Mouse (Mus musculus): ENCODE results near the gene Tmem201. TPM values are rescaled to one million over a fixed set of nuclear protein-coding genes. Genes with fewer than 3 reads are reported as not detected.

The Tmem201 gene
- polyA plus RNA-seq, 1 experiment from 2014 or later, result 35.1 TPM

DNA sequence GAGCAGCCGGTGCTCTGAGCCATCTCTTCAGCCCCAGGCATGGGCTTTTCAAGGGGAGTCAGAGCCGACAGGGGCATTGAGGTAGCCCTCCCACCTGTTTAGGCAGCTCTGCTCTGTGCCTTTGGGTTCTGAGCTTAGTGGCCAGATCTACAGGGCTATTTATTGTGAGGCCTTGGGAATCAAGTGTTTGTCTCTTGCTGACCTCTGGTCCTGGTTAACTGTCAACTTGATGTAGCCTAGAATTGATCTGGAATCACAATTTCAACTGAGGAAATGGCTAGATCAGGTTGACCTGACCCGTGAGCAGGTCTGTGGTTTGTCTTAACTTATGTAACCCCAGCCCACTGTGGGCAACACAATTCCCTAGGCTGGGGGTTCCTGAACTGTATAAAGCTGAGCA, 23.3 kb downstream of the Tmem201 start:
- H3K4me2 ChIP-seq (ENCODE audit: low read depth, low read length), result no peak overlapping the region
- H3K27ac ChIP-seq (ENCODE audit: low read depth, low read length), result no peak overlapping the region
- peaks cover 32% of the 10 kb centered on the region for H3K36me3 ChIP-seq (ENCODE audit: control insufficient read depth, insufficient read depth, low read length)
- no peaks in the 10 kb centered on the region for H3K4me1 ChIP-seq (ENCODE audit: control insufficient read depth, insufficient read depth, low read length)
- 85% methylated on average over 3 of the region's 3 CpGs for WGBS
- H3K9ac ChIP-seq (replicated peaks; ENCODE audit: low read depth, low read length), result no peak overlapping the region
- no peaks in the 10 kb centered on the region for H3K27me3 ChIP-seq (ENCODE audit: control insufficient read depth, insufficient read depth, low read length)
- no peaks in the 10 kb centered on the region for H3K9me3 ChIP-seq (ENCODE audit: control insufficient read depth, low read length)
- ATAC-seq (ENCODE audit: low read depth), result no peak
- H3K4me3 ChIP-seq (ENCODE audit: low read depth, low read length), result no peak overlapping the region

DNA sequence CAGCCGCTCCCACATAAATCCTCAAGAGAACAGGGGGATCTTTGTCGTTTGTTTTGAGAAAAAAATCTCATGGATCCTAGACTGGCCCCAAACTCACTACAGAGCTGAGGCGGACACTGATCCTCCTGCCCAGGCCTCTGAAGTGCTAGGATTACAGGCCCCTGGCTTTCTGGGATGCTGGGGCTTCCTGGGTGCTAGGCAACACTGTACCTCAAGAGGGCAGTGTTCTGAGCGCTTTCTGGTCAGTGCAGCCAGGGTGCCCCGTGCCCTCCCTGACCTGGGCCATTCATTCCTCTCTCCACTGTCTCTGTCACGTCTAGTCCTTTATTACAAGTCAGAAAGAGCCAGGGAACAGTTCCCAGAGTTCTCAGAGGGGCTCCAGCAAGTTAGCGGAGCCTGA, 25.9 kb downstream of the Tmem201 start:
- H3K4me3 ChIP-seq (ENCODE audit: low read depth, low read length), result no peak overlapping the region
- no peak overlapping the region for H3K9ac ChIP-seq (replicated peaks; ENCODE audit: low read depth, low read length)
- no peaks in the 10 kb centered on the region for H3K27me3 ChIP-seq (ENCODE audit: control insufficient read depth, insufficient read depth, low read length)
- no peaks in the 10 kb centered on the region for H3K4me1 ChIP-seq (ENCODE audit: control insufficient read depth, insufficient read depth, low read length)
- H3K9me3 ChIP-seq (ENCODE audit: control insufficient read depth, low read length), result no peaks in the 10 kb centered on the region
- 19% methylated on average over 7 of the region's 7 CpGs for WGBS
- no peak overlapping the region for H3K27ac ChIP-seq (ENCODE audit: low read depth, low read length)
- ATAC-seq (ENCODE audit: low read depth), result no peak
- H3K36me3 ChIP-seq (ENCODE audit: control insufficient read depth, insufficient read depth, low read length), result peaks cover 11% of the 10 kb centered on the region
- no peak overlapping the region for H3K4me2 ChIP-seq (ENCODE audit: low read depth, low read length)

DNA sequence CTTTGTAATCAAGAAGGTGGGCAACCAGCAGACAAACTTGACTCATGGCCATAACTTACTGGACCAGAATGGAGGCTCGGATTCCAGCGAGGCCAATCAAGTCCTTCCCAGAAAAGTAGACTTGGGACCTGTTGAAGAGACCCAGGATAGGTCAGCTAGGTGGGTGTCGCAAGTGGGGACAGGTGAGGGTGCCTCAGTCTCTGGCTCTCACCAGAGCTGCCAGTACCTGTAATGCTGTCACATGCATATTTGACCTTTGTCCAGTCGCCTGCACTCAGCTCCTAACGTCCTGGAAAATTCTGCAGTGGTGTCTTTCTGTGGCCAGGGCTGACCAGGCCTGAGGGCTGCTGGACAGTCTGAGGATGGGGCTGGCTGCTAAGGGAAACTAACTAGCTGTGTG, 26.4 kb downstream of the Tmem201 start:
- no peak for ATAC-seq (ENCODE audit: low read depth)
- Histone ChIP-seq H3K27ac (ENCODE audit: low read depth, low read length) (no peak overlapping the region), H3K36me3 (ENCODE audit: control insufficient read depth, insufficient read depth, low read length) (peaks cover 6% of the 10 kb centered on the region), H3K4me2 (ENCODE audit: low read depth, low read length) (no peak overlapping the region), H3K9me3 (ENCODE audit: control insufficient read depth, low read length) (no peaks in the 10 kb centered on the region), H3K9ac (replicated peaks; ENCODE audit: low read depth, low read length) (no peak overlapping the region), H3K4me1 (ENCODE audit: control insufficient read depth, insufficient read depth, low read length) (no peaks in the 10 kb centered on the region), H3K27me3 (ENCODE audit: control insufficient read depth, insufficient read depth, low read length) (no peaks in the 10 kb centered on the region), H3K4me3 (ENCODE audit: low read depth, low read length) (no peak overlapping the region)
- 89% methylated on average over 5 of the region's 5 CpGs for WGBS

DNA sequence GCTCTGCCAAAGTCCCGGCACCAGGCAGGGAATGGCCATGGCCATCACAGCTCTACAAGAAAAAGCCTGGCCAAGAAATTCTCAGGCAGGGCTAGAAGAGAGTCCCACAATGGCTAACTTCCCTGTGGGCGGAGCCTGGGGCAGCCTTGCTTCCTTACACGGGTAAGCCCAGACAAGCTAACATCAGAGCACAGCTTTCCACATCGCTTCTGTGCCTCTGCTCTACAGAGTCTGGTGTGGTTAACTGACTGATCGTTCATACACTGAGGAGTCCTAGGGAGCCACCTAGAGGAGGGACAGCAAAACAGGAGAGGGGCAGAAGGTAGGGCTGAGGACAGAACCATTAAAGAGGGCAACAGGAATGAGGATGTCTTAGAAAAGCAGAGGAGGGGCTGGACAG, 27.3 kb downstream of the Tmem201 start:
- no peaks in the 10 kb centered on the region for H3K9me3 ChIP-seq (ENCODE audit: control insufficient read depth, low read length)
- H3K4me3 ChIP-seq (ENCODE audit: low read depth, low read length), result no peak overlapping the region
- no peaks in the 10 kb centered on the region for H3K27me3 ChIP-seq (ENCODE audit: control insufficient read depth, insufficient read depth, low read length)
- no peak overlapping the region; the same call in 1 of the 2 replicates for H3K27ac ChIP-seq (ENCODE audit: low read depth, low read length)
- H3K4me2 ChIP-seq (ENCODE audit: low read depth, low read length), result no peak overlapping the region
- H3K36me3 ChIP-seq (ENCODE audit: control insufficient read depth, insufficient read depth, low read length), result no peaks in the 10 kb centered on the region; the same call in 1 of the 2 replicates
- H3K4me1 ChIP-seq (ENCODE audit: control insufficient read depth, insufficient read depth, low read length), result no peaks in the 10 kb centered on the region
- ATAC-seq (ENCODE audit: low read depth), result peak; percentile 49; the same call in 1 of the 2 replicates
- H3K9ac ChIP-seq (replicated peaks; ENCODE audit: low read depth, low read length), result no peak overlapping the region
- WGBS, result 18% methylated on average over 5 of the region's 5 CpGs

DNA sequence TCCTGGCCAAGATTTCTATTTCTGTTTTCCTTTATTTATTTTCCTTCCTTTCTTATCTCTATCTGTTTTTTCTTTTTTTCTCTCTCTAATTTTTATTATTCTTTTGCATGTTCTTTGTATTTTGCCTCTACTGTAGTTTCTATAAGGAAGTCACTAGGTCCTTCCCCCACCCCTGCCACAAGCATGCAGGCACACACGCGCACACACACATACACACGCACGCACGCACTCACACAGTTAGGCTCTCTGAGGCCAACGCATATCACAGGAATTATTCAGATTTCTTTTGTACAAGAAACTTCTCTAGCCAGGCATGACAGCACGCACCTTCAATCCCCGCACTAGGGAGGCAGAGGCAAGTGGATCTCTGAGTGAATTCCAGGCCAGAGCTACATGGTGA, 31.9 kb downstream of the Tmem201 start:
- 92% methylated on average over 8 of the region's 8 CpGs for WGBS
- H3K9me3 ChIP-seq (ENCODE audit: control insufficient read depth, low read length), result no peaks in the 10 kb centered on the region
- H3K4me1 ChIP-seq (ENCODE audit: control insufficient read depth, insufficient read depth, low read length), result no peaks in the 10 kb centered on the region
- ATAC-seq (ENCODE audit: low read depth), result no peak
- no peak overlapping the region for H3K9ac ChIP-seq (replicated peaks; ENCODE audit: low read depth, low read length)
- H3K36me3 ChIP-seq (ENCODE audit: control insufficient read depth, insufficient read depth, low read length), result no peaks in the 10 kb centered on the region
- H3K27ac ChIP-seq (ENCODE audit: low read depth, low read length), result no peak overlapping the region
- no peak overlapping the region for H3K4me2 ChIP-seq (ENCODE audit: low read depth, low read length)
- no peak overlapping the region for H3K4me3 ChIP-seq (ENCODE audit: low read depth, low read length)
- H3K27me3 ChIP-seq (ENCODE audit: control insufficient read depth, insufficient read depth, low read length), result no peaks in the 10 kb centered on the region

DNA sequence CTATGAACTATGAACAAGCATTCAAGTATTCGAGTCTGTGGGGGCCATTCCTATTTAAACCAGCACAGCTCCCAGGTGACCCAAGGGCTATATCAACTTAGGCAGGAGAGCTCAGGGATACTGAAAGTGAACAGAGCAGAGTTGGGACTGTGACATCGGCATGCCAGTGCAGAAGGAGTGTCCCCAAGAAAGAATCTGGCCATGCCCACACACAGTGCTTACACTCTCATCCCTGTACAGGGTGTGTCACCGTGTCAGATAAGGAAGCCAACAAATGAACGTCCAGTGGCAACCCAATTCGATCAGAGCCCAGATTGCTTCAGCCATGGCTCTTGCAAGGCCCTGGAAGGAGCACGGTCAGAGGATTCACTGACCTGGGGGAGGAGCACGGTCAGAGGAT, 32.5 kb downstream of the Tmem201 start:
- no peak for ATAC-seq (ENCODE audit: low read depth)
- H3K4me2 ChIP-seq (ENCODE audit: low read depth, low read length), result no peak overlapping the region
- no peaks in the 10 kb centered on the region for H3K27me3 ChIP-seq (ENCODE audit: control insufficient read depth, insufficient read depth, low read length)
- no peak overlapping the region for H3K9ac ChIP-seq (replicated peaks; ENCODE audit: low read depth, low read length)
- H3K4me1 ChIP-seq (ENCODE audit: control insufficient read depth, insufficient read depth, low read length), result no peaks in the 10 kb centered on the region
- no peak overlapping the region for H3K4me3 ChIP-seq (ENCODE audit: low read depth, low read length)
- H3K36me3 ChIP-seq (ENCODE audit: control insufficient read depth, insufficient read depth, low read length), result no peaks in the 10 kb centered on the region
- no peaks in the 10 kb centered on the region for H3K9me3 ChIP-seq (ENCODE audit: control insufficient read depth, low read length)
- WGBS, result 80% methylated on average over 7 of the region's 7 CpGs
- H3K27ac ChIP-seq (ENCODE audit: low read depth, low read length), result no peak overlapping the region

DNA sequence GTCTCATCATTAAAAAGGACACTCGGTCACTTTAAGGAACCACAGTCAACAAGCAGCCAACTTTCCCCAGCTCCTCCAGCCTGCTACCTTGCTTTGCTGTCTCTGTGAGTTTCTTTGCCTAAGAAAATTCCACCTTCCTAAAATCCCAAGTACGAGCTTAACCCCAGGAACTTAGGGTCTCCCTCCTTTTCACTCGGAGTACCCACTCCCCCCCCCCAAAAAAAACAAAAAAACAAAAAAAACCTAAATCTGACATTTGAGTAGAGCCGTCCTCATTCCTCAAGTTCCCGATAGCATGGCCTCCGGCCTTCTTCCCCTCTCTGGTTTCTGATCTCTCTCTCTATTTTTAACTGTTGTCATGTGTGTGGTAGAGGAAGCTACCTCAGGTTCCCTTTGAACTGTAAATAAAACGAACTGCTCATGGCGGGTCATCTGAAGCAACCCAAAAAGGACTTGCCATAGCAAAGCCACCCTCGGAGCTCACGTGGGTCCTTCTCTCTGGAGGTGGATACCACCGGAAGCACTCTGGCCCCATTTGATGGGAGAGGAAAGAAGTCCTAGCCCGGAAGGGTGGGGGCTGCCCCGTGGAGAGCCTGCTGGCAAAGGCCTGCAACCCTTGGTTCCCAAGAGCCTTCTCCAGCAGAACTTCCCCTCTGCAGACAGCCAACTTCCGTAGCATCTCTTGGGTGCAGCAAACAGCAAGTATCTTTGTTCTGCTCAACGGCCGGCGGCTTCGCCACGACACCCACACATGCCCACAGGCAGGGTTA, 35.4 kb downstream of the Tmem201 start, which contains the start of gene Pik3cd:
Pik3cd (minus strand) TSS at position 362 of the 770 bp plus-strand sequence.
- no peak within 1 kb of the TSS for H3K4me3 ChIP-seq (ENCODE audit: low read depth, low read length)
- WGBS, result 69% methylated on average over 19 of the region's 19 CpGs
- no peak for ATAC-seq (ENCODE audit: low read depth)

DNA sequence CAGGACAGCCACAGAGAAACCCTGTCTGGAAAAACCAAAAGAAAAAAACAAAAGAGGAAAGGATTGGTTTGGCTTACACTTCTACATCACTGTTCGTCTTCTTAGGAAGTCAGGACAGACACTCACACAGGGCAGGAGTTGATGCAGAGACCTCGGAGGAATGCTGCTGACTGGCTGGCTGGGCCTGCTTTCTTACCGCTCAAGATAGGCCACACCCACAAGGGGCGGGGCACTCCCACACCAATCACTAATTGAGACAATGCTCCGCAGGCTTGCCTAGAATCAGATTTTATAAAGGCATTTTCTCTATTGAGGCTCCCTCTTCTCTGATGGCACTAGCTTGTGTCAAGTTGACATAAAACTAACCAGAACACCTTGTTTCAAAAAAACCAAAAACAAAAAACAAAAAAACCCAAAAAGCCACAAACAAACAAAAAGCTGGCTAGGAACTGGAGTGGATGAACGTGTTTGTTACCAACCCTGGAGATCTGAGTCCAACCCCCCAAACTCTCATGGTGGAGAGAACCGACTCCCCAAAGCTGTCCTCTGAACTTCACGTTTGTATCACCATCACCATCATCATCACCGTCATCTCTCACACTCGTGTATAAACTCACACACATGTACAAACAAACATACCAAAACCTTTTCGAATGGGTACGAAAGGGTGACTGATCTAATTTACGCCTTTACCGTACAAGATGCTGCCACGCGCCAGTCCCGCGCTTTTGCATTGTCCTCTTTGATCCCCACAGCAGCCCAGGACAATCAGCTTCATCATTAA, 36.2 kb downstream of the Tmem201 start:
- no peak for ATAC-seq (ENCODE audit: low read depth)
- Histone ChIP-seq H3K4me1 (ENCODE audit: control insufficient read depth, insufficient read depth, low read length) (peaks cover 5% of the 10 kb centered on the region), H3K4me3 (ENCODE audit: low read depth, low read length) (no peak overlapping the region), H3K27ac (ENCODE audit: low read depth, low read length) (no peak overlapping the region), H3K27me3 (ENCODE audit: control insufficient read depth, insufficient read depth, low read length) (no peaks in the 10 kb centered on the region), H3K9me3 (ENCODE audit: control insufficient read depth, low read length) (no peaks in the 10 kb centered on the region), H3K9ac (replicated peaks; ENCODE audit: low read depth, low read length) (no peak overlapping the region), H3K4me2 (ENCODE audit: low read depth, low read length) (no peak overlapping the region), H3K36me3 (ENCODE audit: control insufficient read depth, insufficient read depth, low read length) (no peaks in the 10 kb centered on the region)
- WGBS, result 55% methylated on average over 18 of the region's 18 CpGs

More for the DNA sequence above, 35.4 kb downstream of the Tmem201 start, which contains the start of gene Pik3cd:
- no peaks in the 10 kb centered on the region for H3K36me3 ChIP-seq (ENCODE audit: control insufficient read depth, insufficient read depth, low read length)
- no peak within 1 kb of the TSS for H3K4me2 ChIP-seq (ENCODE audit: low read depth, low read length)
- no peak within 1 kb of the TSS for H3K27ac ChIP-seq (ENCODE audit: low read depth, low read length)
- no peak within 1 kb of the TSS for H3K9ac ChIP-seq (replicated peaks; ENCODE audit: low read depth, low read length)
- no peaks in the 10 kb centered on the region for H3K27me3 ChIP-seq (ENCODE audit: control insufficient read depth, insufficient read depth, low read length)
- no peaks in the 10 kb centered on the region for H3K9me3 ChIP-seq (ENCODE audit: control insufficient read depth, low read length)
- H3K4me1 ChIP-seq (ENCODE audit: control insufficient read depth, insufficient read depth, low read length), result peaks cover 5% of the 10 kb centered on the region

DNA sequence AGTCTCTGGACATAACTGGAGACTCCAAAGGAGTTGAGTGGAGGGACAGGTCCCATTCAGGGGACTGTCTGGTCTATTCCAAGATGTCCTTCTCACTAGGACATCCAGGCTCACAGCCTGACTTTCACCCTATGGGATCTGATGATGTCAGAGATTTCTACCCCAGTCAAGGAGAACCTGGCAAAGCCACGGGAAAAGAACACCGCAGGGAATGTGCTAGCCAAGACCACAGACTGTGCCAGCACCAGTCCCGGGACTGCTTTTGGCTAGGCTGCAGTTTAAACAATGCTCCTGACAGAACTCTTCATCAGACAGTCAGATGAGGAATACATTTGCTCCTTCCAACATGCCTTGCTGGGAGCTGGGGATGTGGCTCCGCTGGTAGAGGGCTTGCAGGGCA, 37.9 kb downstream of the Tmem201 start:
- H3K9me3 ChIP-seq (ENCODE audit: control insufficient read depth, low read length), result no peaks in the 10 kb centered on the region
- no peak for ATAC-seq (ENCODE audit: low read depth)
- no peak overlapping the region for H3K27ac ChIP-seq (ENCODE audit: low read depth, low read length)
- no peak overlapping the region for H3K9ac ChIP-seq (replicated peaks; ENCODE audit: low read depth, low read length)
- 84% methylated on average over 4 of the region's 4 CpGs for WGBS
- H3K27me3 ChIP-seq (ENCODE audit: control insufficient read depth, insufficient read depth, low read length), result no peaks in the 10 kb centered on the region
- H3K4me3 ChIP-seq (ENCODE audit: low read depth, low read length), result no peak overlapping the region
- no peaks in the 10 kb centered on the region for H3K36me3 ChIP-seq (ENCODE audit: control insufficient read depth, insufficient read depth, low read length)
- no peak overlapping the region for H3K4me2 ChIP-seq (ENCODE audit: low read depth, low read length)
- H3K4me1 ChIP-seq (ENCODE audit: control insufficient read depth, insufficient read depth, low read length), result peaks cover 5% of the 10 kb centered on the region

All from neural tube, embryonic 14.5 days (tissue).